Mouse (Mus musculus) neural tube, embryonic 13.5 days (tissue): ENCODE data around the gene Nt5c1b. TPM values are rescaled to one million over a fixed set of nuclear protein-coding genes. Genes with fewer than 3 reads are reported as not detected.

Source experiments
- ATAC-seq: fragments of 200-750 bp; cut with Nextera tagmentation; 2 replicates; pipeline ENCODE4 v1.8.0; 2017; ENCODE audit warnings: low read depth, mild to moderate bottlenecking, moderate TSS enrichment, moderate library complexity
- H3K27ac ChIP-seq: fragments of 300-500 bp; sonication (generic); replicated peaks from 2 replicates; pipeline ENCODE4 v1.5.1; 2015; ENCODE audit warnings: moderate library complexity, mild to moderate bottlenecking, inconsistent platforms
- H3K27me3 ChIP-seq: fragments of 300-500 bp; sonication (generic); 2 replicates; pipeline ENCODE4 v1.6.1; 2015; ENCODE audit warnings: mild to moderate bottlenecking, inconsistent platforms
- H3K36me3 ChIP-seq: fragments of 300-500 bp; sonication (generic); 2 replicates; pipeline ENCODE4 v1.6.1; 2015; ENCODE audit warnings: mild to moderate bottlenecking, inconsistent platforms
- H3K4me1 ChIP-seq: fragments of 300-500 bp; sonication (generic); replicated peaks from 2 replicates; pipeline ENCODE4 v1.6.1; 2015; ENCODE audit warnings: inconsistent platforms
- H3K4me2 ChIP-seq: fragments of 300-500 bp; sonication (generic); 2 replicates; pipeline ENCODE4 v1.6.1; 2015; ENCODE audit warnings: inconsistent platforms, mild to moderate bottlenecking, moderate library complexity
- H3K4me3 ChIP-seq: fragments of 300-500 bp; sonication (generic); 2 replicates; pipeline ENCODE4 v1.5.1; 2015; ENCODE audit warnings: mild to moderate bottlenecking, inconsistent platforms
- H3K9ac ChIP-seq: fragments of 300-500 bp; sonication (generic); 2 replicates; pipeline ENCODE4 v1.6.1; 2015; ENCODE audit warnings: moderate library complexity, mild to moderate bottlenecking, inconsistent platforms
- H3K9me3 ChIP-seq: fragments of 300-500 bp; sonication (generic); 2 replicates; pipeline ENCODE4 v1.6.1; 2016; ENCODE audit warnings: inconsistent platforms
- WGBS: fragments of 180-500 bp; shearing (Covaris S2); methylation state at CpG from one replicate; pipeline ENCODE4 v1.1.7; 2015; 5-methylcytosine and 5-hydroxymethylcytosine counted together
- polyA plus RNA-seq: library from polyadenylated mRNA; unstranded; fragments of >200 nt; fragmentation: Nextera tagmentation; extraction: Ambion mirVana; gene quantifications from 2 replicates; pipeline ENCODE4 v1.2.1, GENCODE M21; 2015

Nt5c1b gene
- polyA plus RNA-seq, 1 experiment from 2014 or later, result not detected

DNA sequence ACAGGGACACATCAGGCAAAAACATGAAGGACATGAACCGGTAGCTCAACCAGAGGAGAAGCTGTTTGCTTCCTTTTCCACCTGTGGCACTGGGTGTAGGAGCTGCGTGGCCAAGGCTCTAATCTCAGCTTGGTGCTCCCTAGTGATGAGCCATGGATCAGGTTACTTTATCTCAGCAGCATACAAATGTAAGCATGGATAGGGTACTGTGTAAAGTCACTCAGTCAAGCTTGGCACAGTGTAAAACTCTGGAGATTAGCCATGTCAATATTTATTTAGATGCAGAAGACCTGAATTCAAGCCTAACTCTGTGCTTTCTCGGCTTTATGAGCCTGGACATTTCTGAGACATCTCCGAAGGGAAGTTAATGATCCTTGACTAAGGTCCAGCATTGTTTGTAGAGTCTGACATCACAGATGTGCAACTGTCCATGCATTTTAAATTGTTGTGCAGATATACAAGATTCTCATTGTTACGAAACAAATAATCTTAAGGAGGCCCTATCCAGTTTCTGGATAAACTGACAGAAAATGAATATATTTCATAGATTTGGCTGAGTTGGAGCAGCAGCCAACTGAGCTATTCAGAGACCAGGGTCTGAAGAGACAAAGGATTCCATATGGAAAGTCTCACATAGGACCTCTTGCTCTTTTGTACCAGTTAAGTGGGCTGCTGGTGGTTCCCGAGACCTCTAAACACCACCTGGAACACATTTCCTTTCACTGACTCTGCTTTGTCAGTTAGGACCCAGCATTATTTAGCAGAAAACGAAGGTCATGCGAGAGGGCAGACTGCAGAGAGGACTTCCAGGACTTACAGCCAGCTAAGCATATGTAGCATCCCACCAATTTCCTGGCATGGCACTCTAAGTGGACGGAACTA lies 56.5 kb downstream of the Nt5c1b start:
- no peaks in the 10 kb centered on the region for H3K9me3 ChIP-seq
- WGBS, result 33% methylated on average over 9 of the region's 9 CpGs
- no peaks in the 10 kb centered on the region for H3K27me3 ChIP-seq
- H3K27ac ChIP-seq, result no peak overlapping the region
- H3K4me2 ChIP-seq, result no peak overlapping the region
- no peaks in the 10 kb centered on the region for H3K36me3 ChIP-seq
- no peak overlapping the region for H3K4me3 ChIP-seq
- H3K4me1 ChIP-seq, result no peaks in the 10 kb centered on the region
- H3K9ac ChIP-seq, result no peak overlapping the region
- ATAC-seq, result peak; percentile 61; the same call in 1 of the 2 replicates

DNA sequence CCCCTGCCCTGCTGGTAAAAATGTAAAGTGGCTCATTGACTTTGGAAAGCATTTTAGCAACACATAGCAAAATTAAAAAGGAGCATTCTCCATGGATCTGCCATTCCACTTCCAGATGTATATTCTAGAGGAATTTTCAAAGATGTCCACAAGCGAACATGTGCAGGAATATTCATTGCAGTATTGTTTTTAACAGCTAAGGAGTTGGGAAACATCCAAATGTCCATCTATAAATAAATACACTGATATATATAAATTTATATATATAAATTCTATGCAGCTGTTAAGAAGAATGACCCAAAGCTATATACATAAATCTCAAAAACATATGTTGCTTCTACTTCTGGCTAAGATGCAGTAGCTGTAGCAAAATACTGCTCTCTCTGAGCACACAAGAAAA lies 61.2 kb downstream of the Nt5c1b start:
- Histone ChIP-seq H3K27me3 (no peaks in the 10 kb centered on the region), H3K9me3 (no peaks in the 10 kb centered on the region), H3K9ac (no peak overlapping the region), H3K4me1 (no peaks in the 10 kb centered on the region), H3K27ac (no peak overlapping the region), H3K4me2 (no peak overlapping the region), H3K4me3 (no peak overlapping the region), H3K36me3 (no peaks in the 10 kb centered on the region)
- 90% methylated on average over 1 of the region's 1 CpGs for WGBS
- no peak for ATAC-seq

DNA sequence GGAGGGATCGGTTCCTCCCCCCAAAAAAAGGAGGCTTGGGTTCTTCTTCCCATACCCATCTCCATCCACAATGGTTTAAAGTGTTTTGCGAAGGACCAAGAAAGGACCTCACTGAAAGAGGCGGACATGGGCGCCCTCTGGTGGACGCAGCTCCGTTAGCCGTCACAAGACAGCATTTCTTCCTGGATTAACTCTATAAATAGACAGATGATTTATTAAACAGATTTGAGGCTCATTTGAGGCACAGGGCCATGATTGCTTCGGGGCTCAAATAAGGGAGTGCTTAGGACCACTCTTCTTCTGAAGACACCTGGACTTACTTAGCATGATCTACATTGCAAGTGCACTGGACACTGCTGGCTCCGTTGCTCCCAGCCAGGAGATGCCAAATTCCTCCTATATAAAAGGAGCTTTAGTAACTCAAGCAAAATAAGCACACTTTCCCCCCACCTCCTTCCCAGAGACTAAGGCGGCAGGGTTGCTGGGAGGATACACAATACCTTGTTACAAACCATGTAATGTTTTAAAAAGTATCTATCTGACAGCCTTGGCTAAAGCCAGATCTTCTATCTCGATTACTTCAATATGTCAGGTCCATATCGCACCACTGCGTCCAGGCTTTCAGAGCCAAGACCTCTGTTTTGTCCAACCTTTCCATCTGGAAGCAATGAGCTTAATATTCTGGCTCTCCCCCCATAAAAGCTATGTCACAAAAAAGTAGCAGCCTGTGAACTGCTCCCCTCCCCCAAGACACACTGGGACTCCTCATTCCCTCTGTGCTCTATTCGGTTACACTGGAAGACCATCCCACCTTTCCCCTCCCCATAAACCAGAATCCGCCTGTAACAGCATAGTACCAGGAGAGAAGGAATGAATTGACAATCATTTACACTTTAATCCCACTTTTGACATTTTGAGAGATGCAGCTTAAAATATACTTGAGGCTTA lies 68.6 kb downstream of the Nt5c1b start:
- Histone ChIP-seq H3K9ac (no peak overlapping the region), H3K36me3 (no peaks in the 10 kb centered on the region), H3K27me3 (peaks cover 13% of the 10 kb centered on the region), H3K4me2 (no peak overlapping the region), H3K27ac (no peak overlapping the region), H3K4me1 (peaks cover 12% of the 10 kb centered on the region), H3K4me3 (no peak overlapping the region), H3K9me3 (no peaks in the 10 kb centered on the region)
- peak; percentile 56; the same call in 1 of the 2 replicates for ATAC-seq
- 32% methylated on average over 15 of the region's 15 CpGs for WGBS

Other genes with a start within 250 kb of the Nt5c1b start
- gene Rdh14, start 20.8 kb downstream of the Nt5c1b start, polyA plus RNA-seq, result 42.6 TPM in 2 replicates